Mouse (Mus musculus) neural tube, embryonic 15.5 days (tissue): ENCODE measurements at regions not wholly inside any gene's neighbourhood (a gene's known extent, or its start where the extent isn't known, plus 50 kb on each side); places are given as distances from the start of the nearest gene placed in this dataset.

ENCODE experiments used
- ATAC-seq: fragments of 200-750 bp; cut with Nextera tagmentation; 2 replicates; pipeline ENCODE4 v1.8.0; 2017; ENCODE audit warnings: mild to moderate bottlenecking, moderate TSS enrichment, moderate library complexity; ENCODE audit not compliant: low FRiP score
- H3K27ac ChIP-seq: fragments of 300-500 bp; sonication (generic); replicated peaks from 2 replicates; pipeline ENCODE4 v1.5.1; 2015; ENCODE audit warnings: mild to moderate bottlenecking, inconsistent platforms
- H3K27me3 ChIP-seq: fragments of 300-500 bp; sonication (generic); replicated peaks from 2 replicates; pipeline ENCODE4 v1.6.1; 2015; ENCODE audit warnings: inconsistent platforms
- H3K36me3 ChIP-seq: fragments of 300-500 bp; sonication (generic); 2 replicates; pipeline ENCODE4 v1.6.1; 2015; ENCODE audit warnings: inconsistent platforms
- H3K4me1 ChIP-seq: fragments of 300-500 bp; sonication (generic); 2 replicates; pipeline ENCODE4 v1.6.1; 2015; ENCODE audit warnings: inconsistent platforms
- H3K4me2 ChIP-seq: fragments of 300-500 bp; sonication (generic); 2 replicates; pipeline ENCODE4 v1.6.1; 2015; ENCODE audit warnings: inconsistent platforms, mild to moderate bottlenecking, moderate library complexity
- H3K4me3 ChIP-seq: fragments of 300-500 bp; sonication (generic); replicated peaks from 2 replicates; pipeline ENCODE4 v1.5.1; 2015; ENCODE audit warnings: mild to moderate bottlenecking, inconsistent platforms
- H3K9ac ChIP-seq: fragments of 300-500 bp; sonication (generic); replicated peaks from 2 replicates; pipeline ENCODE4 v1.6.1; 2015; ENCODE audit warnings: mild to moderate bottlenecking, inconsistent platforms
- H3K9me3 ChIP-seq: fragments of 300-500 bp; sonication (generic); replicated peaks from 2 replicates; pipeline ENCODE4 v1.6.1; 2016; ENCODE audit warnings: inconsistent platforms
- WGBS: fragments of 180-500 bp; shearing (Covaris S2); methylation state at CpG from one replicate; pipeline ENCODE4 v1.1.7; 2015; ENCODE audit warnings: mixed read lengths; 5-methylcytosine and 5-hydroxymethylcytosine counted together

DNA sequence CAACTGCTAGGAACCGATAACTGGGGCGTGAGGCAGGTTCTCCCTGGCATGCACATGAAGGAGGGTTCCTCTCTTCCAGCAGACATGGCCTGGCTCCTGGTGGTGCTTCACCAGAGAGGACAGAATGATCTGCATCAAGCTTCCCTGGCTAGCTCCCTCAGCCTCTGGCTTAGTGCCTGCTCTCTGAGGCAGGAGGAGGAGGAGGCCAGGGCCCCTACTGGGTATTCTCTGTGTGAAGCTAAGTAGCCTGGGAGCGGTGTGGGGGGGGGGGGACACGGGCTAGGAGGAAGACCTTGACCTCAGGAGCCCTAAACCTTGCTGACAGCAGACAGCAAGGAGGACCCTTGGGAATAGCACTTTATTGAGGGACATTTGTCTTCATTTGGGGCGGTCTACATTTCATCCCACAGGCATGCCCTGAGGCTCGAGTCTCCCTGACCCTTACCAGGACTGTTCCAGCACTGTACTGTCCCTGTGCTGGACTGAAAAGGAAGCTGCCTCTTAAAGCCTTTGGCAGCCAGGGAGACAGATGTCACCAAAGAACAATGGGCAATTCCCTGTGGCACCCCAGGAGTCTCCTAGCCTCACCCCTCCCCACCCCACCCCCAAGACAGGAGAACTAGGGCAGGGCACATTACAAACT lies 335.7 kb downstream of the H2al1j start:
- Histone ChIP-seq H3K9me3 (no peaks in the 10 kb centered on the region), H3K4me2 (no peak overlapping the region), H3K27me3 (peaks cover 10% of the 10 kb centered on the region; the same call in 1 of the 2 replicates), H3K36me3 (no peaks in the 10 kb centered on the region), H3K4me1 (peaks cover 21% of the 10 kb centered on the region), H3K27ac (no peak overlapping the region), H3K4me3 (no peak overlapping the region), H3K9ac (no peak overlapping the region)
- ATAC-seq, result 0 out of 2 replicates have a peak, but pooled peaks have one; percentile 43
- 18% methylated on average over 5 of the region's 6 CpGs for WGBS

DNA sequence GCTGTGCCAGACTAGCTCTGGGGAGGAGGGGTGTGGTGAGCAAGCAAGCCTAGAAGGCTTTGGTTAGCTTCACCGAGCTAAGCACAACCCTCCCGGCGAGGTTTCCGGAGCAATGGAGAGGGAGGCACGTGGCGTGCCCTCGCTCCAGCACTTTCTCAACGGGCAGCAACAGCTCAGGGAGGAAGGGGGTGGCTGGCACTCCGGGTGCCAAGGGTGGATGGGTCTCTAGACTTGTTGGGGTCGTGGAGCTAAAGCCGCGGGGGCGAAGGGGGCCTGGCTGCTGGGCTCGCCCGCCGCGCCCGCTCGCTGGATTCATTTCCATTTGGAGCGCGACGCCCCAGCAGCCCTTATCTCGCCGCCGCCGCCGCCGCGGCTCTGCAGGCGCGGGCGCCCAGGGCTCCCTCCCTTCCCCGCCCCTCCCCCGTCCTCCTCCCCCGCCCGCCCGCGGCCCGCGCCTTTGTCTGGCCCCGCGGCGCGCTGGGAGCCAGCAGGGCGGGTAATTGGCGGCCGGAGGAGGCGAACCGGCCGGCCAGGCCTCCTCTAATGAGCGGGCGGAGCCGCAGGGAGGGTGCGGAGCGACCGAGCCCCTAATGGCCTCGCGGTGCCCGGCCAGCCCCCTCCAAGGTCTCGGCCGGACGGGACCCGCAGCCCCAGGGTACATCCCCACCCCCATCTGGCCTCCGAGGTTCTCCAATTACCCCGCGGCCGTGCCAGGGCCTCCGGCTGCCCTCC lies 336.9 kb downstream of the H2al1j start:
- H3K27ac ChIP-seq, result peak overlapping the region; percentile 80
- H3K9me3 ChIP-seq, result no peaks in the 10 kb centered on the region
- WGBS, result 5% methylated on average over 60 of the region's 68 CpGs
- no peaks in the 10 kb centered on the region for H3K36me3 ChIP-seq
- peaks cover 21% of the 10 kb centered on the region for H3K4me1 ChIP-seq
- H3K27me3 ChIP-seq, result peaks cover 10% of the 10 kb centered on the region; the same call in 1 of the 2 replicates
- peak overlapping the region; percentile 71 for H3K4me2 ChIP-seq
- peak; percentile 81 for ATAC-seq
- H3K9ac ChIP-seq, result peak overlapping the region; percentile 61
- H3K4me3 ChIP-seq, result peak overlapping the region; percentile 42

DNA sequence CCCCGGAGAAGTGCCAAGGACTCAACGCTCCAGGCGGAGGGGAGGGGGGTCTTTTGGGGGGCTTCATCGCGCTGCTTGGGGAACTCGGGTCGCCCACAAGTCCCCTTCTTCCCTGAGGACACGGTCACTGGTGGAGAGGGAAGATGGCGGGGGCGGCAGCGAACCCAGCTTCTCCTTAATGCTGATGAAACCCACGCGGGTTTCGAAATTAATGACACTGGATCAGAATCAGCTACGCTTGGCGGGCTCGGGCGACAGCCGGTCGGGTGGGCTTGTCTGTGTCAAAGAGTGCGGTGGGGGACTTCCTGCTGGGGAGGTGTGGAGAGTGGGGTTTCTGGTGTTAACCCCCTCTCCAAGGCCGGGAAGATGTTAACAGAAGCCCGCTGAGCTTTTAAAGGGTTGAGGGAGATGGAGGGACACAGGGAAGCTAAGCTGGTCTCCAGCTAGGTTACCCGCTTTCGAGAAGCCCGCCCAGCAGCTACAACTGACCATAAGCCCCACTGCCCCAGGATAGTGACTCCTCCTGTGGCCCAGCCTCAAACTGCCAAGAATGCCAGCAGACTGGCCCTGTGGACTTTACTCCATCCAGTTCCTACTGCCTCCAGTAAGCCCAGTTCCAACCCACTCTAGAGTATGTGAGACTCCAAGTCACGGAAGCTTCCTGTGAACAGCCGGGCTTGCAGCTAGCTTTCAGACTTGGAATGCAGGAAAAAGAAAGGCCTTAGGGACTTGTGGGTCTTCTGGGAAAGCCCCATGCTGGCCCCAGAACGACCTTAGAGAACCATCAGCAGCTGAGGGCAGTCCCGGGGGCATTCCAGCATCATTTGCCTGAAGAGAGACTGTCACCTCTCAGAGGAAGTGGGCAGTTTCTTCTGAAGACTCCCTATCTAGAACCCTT lies 337.7 kb downstream of the H2al1j start:
- WGBS, result 12% methylated on average over 30 of the region's 30 CpGs
- peaks cover 21% of the 10 kb centered on the region for H3K4me1 ChIP-seq
- peak overlapping the region; percentile 42 for H3K4me3 ChIP-seq
- H3K27ac ChIP-seq, result peak overlapping the region; percentile 80
- H3K4me2 ChIP-seq, result peak overlapping the region; percentile 71
- H3K27me3 ChIP-seq, result peaks cover 10% of the 10 kb centered on the region; the same call in 1 of the 2 replicates
- no peaks in the 10 kb centered on the region for H3K36me3 ChIP-seq
- peak overlapping the region; percentile 61 for H3K9ac ChIP-seq
- ATAC-seq, result peak; percentile 37; the same call in 1 of the 2 replicates
- no peaks in the 10 kb centered on the region for H3K9me3 ChIP-seq

DNA sequence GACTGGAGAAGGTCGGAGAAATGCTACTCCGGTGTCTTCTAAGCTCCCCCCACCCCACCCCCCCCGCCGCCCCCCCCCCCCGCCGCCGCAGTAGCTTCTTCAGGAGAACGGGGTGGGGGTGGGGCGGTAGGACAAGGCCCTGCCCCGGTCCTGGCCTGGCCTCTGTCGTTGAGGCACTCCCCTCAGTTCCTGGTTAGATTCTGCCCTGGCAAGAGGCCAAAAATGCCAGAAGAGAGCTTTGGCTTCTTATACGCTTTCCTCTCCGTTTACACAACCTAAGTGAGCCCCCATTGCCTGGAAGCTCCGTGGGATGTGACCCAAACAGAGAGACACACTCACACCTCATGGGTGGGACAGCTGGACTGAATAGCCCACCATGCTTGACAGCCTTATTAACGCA lies 338.9 kb downstream of the H2al1j start:
- Histone ChIP-seq H3K9me3 (no peaks in the 10 kb centered on the region), H3K27ac (no peak overlapping the region), H3K4me2 (no peak overlapping the region), H3K36me3 (no peaks in the 10 kb centered on the region), H3K27me3 (peaks cover 5% of the 10 kb centered on the region; the same call in 1 of the 2 replicates), H3K4me3 (no peak overlapping the region), H3K9ac (no peak overlapping the region), H3K4me1 (peaks cover 21% of the 10 kb centered on the region)
- ATAC-seq, result no peak
- WGBS, result 24% methylated on average over 4 of the region's 15 CpGs

DNA sequence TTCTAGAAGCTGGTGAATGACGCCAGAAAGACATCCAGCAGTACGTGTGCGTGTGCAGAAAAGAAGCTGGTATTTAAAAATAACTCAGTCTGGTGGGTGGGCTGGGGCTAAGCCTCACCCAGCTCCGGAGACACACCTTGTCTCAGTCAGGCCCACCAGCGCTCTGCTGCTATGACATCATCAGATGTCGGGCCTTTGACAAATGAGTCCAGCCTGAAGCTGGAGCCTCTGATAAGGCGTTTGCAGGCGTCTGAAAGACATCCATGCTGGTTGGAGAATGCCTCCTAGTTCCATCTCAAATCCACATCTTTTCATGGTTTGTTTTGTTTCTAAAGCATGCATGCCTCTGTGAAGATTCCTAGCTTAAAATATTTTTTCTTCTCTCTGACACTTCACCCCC lies 344.2 kb downstream of the H2al1j start:
- no peak overlapping the region for H3K9ac ChIP-seq
- no peak overlapping the region for H3K27ac ChIP-seq
- H3K4me2 ChIP-seq, result no peak overlapping the region
- H3K27me3 ChIP-seq, result 0 out of 2 replicates have a peak, but pooled peaks cover 4% of the 10 kb centered on the region
- H3K4me1 ChIP-seq, result no peaks in the 10 kb centered on the region
- no peak for ATAC-seq
- H3K36me3 ChIP-seq, result no peaks in the 10 kb centered on the region
- no peak overlapping the region for H3K4me3 ChIP-seq
- H3K9me3 ChIP-seq, result no peaks in the 10 kb centered on the region
- WGBS, result 64% methylated on average over 8 of the region's 8 CpGs

DNA sequence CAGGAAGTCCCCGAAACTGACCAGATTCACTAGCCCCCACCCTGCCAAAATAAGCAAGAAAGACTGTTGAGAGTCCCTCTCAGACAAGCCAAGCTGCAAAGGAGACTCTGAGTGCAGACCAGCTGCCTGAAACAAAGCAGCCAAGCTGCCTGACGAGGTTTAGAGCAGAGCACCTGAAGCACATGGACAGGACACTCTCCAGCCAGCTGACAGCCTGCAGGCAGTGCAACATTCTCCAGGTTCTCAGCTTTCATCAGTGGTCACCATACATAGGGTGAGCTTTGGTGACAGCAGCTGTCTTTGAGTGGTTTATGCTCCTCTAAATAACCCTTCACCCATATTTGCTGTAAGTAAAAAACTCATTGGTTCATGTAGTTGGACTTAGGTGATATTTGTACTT lies 350.5 kb downstream of the H2al1j start:
- ATAC-seq, result no peak
- H3K9me3 ChIP-seq, result no peaks in the 10 kb centered on the region
- no peaks in the 10 kb centered on the region for H3K36me3 ChIP-seq
- no peak overlapping the region for H3K4me2 ChIP-seq
- no peaks in the 10 kb centered on the region for H3K27me3 ChIP-seq
- no peak overlapping the region for H3K4me3 ChIP-seq
- no peak overlapping the region for H3K27ac ChIP-seq
- WGBS, result 77% methylated on average over 2 of the region's 2 CpGs
- H3K4me1 ChIP-seq, result no peaks in the 10 kb centered on the region
- H3K9ac ChIP-seq, result no peak overlapping the region

DNA sequence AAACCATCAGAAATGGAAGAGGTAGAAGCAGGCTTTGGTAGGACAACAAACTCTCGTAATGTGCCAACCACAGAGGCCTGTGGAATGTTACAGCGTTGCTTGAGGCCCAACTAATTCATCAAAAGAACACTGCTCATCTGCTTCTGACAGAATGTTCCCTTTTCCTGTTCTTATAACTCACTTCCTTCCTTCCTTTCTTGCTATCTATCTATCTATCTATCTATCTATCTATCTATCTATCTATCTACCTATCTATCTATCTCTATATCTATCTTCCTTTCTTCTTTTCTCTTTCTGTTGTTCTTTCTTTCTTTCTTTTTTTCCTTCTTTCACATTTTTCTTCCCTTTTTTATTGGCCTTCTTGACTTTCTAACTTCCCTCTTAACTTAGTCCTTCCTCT lies 353.7 kb downstream of the H2al1j start:
- H3K9ac ChIP-seq, result no peak overlapping the region
- H3K36me3 ChIP-seq, result no peaks in the 10 kb centered on the region
- H3K4me2 ChIP-seq, result no peak overlapping the region
- 82% methylated on average over 2 of the region's 2 CpGs for WGBS
- no peak for ATAC-seq
- H3K27me3 ChIP-seq, result no peaks in the 10 kb centered on the region; the same call in 1 of the 2 replicates
- H3K4me3 ChIP-seq, result no peak overlapping the region
- no peak overlapping the region for H3K27ac ChIP-seq
- no peaks in the 10 kb centered on the region for H3K4me1 ChIP-seq
- no peaks in the 10 kb centered on the region for H3K9me3 ChIP-seq

DNA sequence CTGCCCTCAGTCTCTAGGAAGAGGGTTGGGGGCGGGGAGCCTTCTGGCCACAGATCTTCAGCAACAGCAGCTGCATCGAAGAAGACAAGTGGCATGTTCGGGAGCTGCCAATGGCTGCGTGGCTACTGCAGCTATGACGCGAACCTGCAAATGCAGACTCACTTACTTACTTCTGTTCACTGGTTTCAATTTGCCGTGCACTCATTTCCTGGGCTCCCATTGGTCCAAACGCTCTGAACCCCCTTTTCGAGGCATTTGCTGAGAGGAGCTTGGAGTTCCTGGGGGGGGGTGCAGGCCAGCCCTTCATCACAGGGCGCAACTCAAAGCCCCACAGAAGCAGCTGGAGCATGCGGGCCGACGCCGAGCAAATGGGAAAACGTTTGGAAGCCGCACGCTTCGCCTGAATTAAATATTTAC lies 362.4 kb downstream of the H2al1j start:
- no peaks in the 10 kb centered on the region; the same call in 1 of the 2 replicates for H3K27me3 ChIP-seq
- H3K36me3 ChIP-seq, result no peaks in the 10 kb centered on the region
- H3K4me3 ChIP-seq, result no peak overlapping the region
- no peaks in the 10 kb centered on the region for H3K4me1 ChIP-seq
- H3K9me3 ChIP-seq, result no peaks in the 10 kb centered on the region
- no peak overlapping the region for H3K27ac ChIP-seq
- ATAC-seq, result no peak
- H3K9ac ChIP-seq, result no peak overlapping the region
- 61% methylated on average over 18 of the region's 18 CpGs for WGBS
- peak overlapping the region; percentile 13; the same call in 1 of the 2 replicates for H3K4me2 ChIP-seq

DNA sequence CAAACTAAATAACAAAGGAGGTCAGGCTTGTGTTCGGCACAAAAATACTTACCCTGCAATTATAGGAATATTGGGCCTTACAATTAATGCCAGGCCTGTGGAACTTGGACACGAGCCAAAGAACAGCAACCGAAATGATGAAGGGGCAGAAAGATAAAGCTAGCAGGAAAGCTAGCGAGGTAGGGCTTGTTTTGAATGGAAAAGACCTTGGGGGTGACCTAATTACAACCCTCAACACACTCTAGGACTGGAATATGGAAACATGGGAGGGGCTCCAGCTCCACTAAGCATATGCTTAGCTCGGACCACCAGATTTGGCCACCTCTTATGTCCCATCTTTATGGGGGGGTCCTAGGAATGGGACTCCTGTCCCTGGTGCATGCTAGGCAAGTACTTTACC lies 362.8 kb downstream of the H2al1j start:
- H3K9me3 ChIP-seq, result no peaks in the 10 kb centered on the region
- H3K36me3 ChIP-seq, result no peaks in the 10 kb centered on the region
- no peak for ATAC-seq
- H3K9ac ChIP-seq, result no peak overlapping the region
- no peak overlapping the region for H3K27ac ChIP-seq
- peak overlapping the region; percentile 13; the same call in 1 of the 2 replicates for H3K4me2 ChIP-seq
- WGBS, result 48% methylated on average over 5 of the region's 5 CpGs
- no peak overlapping the region for H3K4me3 ChIP-seq
- H3K4me1 ChIP-seq, result no peaks in the 10 kb centered on the region
- H3K27me3 ChIP-seq, result no peaks in the 10 kb centered on the region; the same call in 1 of the 2 replicates

DNA sequence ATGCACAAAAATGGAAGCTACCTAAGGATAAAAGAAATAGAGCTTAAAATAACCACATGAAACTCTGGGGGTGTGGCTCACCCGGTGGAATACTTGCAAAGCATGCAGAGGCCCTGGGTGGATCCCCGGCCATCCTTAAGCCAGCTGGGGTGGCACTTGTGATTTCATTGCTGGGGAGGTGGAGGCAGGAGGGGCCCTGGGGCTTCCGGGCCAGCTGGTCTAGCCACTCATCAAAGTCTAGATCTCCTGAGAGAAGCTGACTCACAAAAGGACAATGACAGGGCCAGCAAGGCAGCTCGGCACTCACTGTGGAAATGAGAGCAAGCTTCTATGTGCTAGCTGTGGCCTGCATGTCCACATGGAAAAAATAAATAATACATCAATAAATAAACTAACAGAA lies 363.4 kb downstream of the H2al1j start:
- Histone ChIP-seq H3K4me2 (no peak overlapping the region), H3K4me1 (no peaks in the 10 kb centered on the region), H3K27me3 (no peaks in the 10 kb centered on the region), H3K9me3 (no peaks in the 10 kb centered on the region), H3K4me3 (no peak overlapping the region), H3K36me3 (no peaks in the 10 kb centered on the region), H3K9ac (no peak overlapping the region), H3K27ac (no peak overlapping the region)
- 64% methylated on average over 4 of the region's 4 CpGs for WGBS
- ATAC-seq, result no peak

DNA sequence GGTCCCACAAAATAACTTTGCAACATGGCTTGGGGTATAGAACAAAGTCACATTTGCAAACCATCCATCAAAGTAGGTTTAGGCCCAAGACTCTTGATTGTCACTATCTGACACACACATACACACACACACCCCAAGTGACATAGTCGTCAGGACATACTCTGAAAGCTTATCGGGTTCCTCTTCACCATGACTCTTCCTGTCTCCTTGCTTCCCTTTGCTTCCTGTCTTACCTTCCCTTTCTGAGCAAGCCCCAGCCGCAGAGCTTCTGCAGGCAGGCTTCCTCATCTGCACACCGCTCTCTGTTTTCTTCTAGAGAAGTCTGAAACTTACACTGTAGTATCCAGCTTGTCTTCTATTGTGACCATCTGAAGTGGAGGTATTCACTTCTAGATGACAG lies 368.9 kb downstream of the H2al1j start:
- Histone ChIP-seq H3K27ac (no peak overlapping the region), H3K27me3 (no peaks in the 10 kb centered on the region), H3K9ac (no peak overlapping the region), H3K9me3 (no peaks in the 10 kb centered on the region), H3K4me1 (no peaks in the 10 kb centered on the region), H3K36me3 (no peaks in the 10 kb centered on the region), H3K4me3 (no peak overlapping the region), H3K4me2 (no peak overlapping the region)
- no peak for ATAC-seq
- WGBS, result 87% methylated on average over 4 of the region's 4 CpGs
